ENCODE assay signal across 20 mouse cellular contexts in genomic region chr13:52807722-52808121, GRCm38 (mm10).
A peak's percentile ranks its signal among the peaks of the same experiment; 100 is the strongest.
DNase-seq lines count a peak whose midpoint lies in the region; ATAC-seq and TF ChIP-seq lines count a peak whose summit lies in the region.
"Had no signal": no experiment of that assay in that cellular context is flagged by ENCODE, and none has a peak within 500 bp of the region (broad histone marks: within the 10 kb centered on the region; RNA-seq: fewer than 3 reads in every experiment).

No protein-coding gene starts in this region.

- H3K27me3 ChIP-seq in thymus, adult 2 months (ENCODE audit: control insufficient read depth, insufficient read depth, low read length): no peaks in the 10 kb centered on the region
- H3K27me3 ChIP-seq: forebrain, embryonic 12.5 days; hindbrain, embryonic 13.5 days; limb, embryonic 13.5 days had no signal

- ATAC-seq in inflammation-experienced regulatory T-cells, adult 6 months: peak; percentile 80
- ATAC-seq: intestine, postnatal 0 days had no signal

- no peak for TF ChIP-seq POLR2A in thymus, adult 2 months (IDR thresholded peaks at IDR 0.05; ENCODE audit: control insufficient read depth, extremely low read depth, insufficient read depth, low read length, poor library complexity)

- TF ChIP-seq CTCF in thymus, adult 2 months (IDR thresholded peaks at IDR 0.05; ENCODE audit: borderline replicate concordance, control insufficient read depth, extremely low read depth, insufficient read depth, low read length, poor library complexity): no peak
- TF ChIP-seq CTCF in left cerebral cortex, adult 2 months (IDR thresholded peaks at IDR 0.05): no peak

- no peak for DNase-seq in thymus, adult 2 months
- DNase-seq in thymus, adult 18-20 months: no peak
- peak; percentile 25 for DNase-seq in MN1 (ENCODE audit: low spot score)
- DNase-seq in adrenal gland, adult 18-20 months (ENCODE audit: low spot score in 2 of 2): no peak
- no peak for DNase-seq in kidney, postnatal 14 days
- no peak for DNase-seq in left cerebral cortex, adult 2 months (ENCODE audit: extremely low spot score in 1 of 2, low spot score in 2 of 2)
- DNase-seq: cerebellum, adult 9-11 months; gastrocnemius, postnatal 25 days; heart, postnatal 14 days; lung, adult 18-20 months; retina, postnatal 1 day; thymus, postnatal 14 days had no signal

- WGBS in thymus, adult 2 months: 27% methylated on average over 11 of the region's 11 CpGs

- intact Hi-C loops in left cerebral cortex, adult 2 months (cut with DNase I): no loop called here

- no peaks in the 10 kb centered on the region for H3K36me3 ChIP-seq in thymus, adult 2 months (ENCODE audit: control insufficient read depth, insufficient read depth, low read length)
- H3K36me3 ChIP-seq: forebrain, embryonic 12.5 days; hindbrain, embryonic 13.5 days; limb, embryonic 13.5 days; midbrain, embryonic 10.5 days had no signal

- peaks cover 39% of the 10 kb centered on the region for H3K4me1 ChIP-seq in thymus, adult 2 months (replicated peaks; ENCODE audit: control insufficient read depth, insufficient read depth, low read length)

- peak overlapping the region; percentile 22; the same call in 1 of the 2 replicates for H3K27ac ChIP-seq in thymus, adult 2 months (ENCODE audit: control insufficient read depth, insufficient read depth, low read length)
- no peak overlapping the region for H3K27ac ChIP-seq in left cerebral cortex, adult 2 months
- H3K27ac ChIP-seq: forebrain, embryonic 12.5 days; hindbrain, embryonic 13.5 days; kidney, postnatal 0 days; layer of hippocampus, adult 2 months; limb, embryonic 13.5 days; midbrain, embryonic 10.5 days had no signal

- H3K4me3 ChIP-seq in thymus, adult 2 months (ENCODE audit: control insufficient read depth, insufficient read depth, low read length): no peak overlapping the region
- H3K4me3 ChIP-seq in left cerebral cortex, adult 2 months: no peak overlapping the region
- H3K4me3 ChIP-seq: forebrain, embryonic 12.5 days; hindbrain, embryonic 13.5 days; layer of hippocampus, adult 2 months; limb, embryonic 13.5 days; midbrain, embryonic 10.5 days had no signal
